9 mouse cellular contexts compared by ENCODE assay signal in genomic region chr11:84519576-84520268, GRCm38 (mm10). TPM values are rescaled to one million over a fixed set of nuclear protein-coding genes. Genes with fewer than 3 reads are reported as not detected.
DNase-seq lines count a peak whose midpoint lies in the region; ATAC-seq and TF ChIP-seq lines count a peak whose summit lies in the region.
"Had no signal": no experiment of that assay in that cellular context is flagged by ENCODE, and none has a peak within 500 bp of the region (broad histone marks: within the 10 kb centered on the region; RNA-seq: fewer than 3 reads in every experiment).

No protein-coding gene starts in this region.

- no peaks in the 10 kb centered on the region for H3K9me3 ChIP-seq in kidney, embryonic 16.5 days (ENCODE audit: low read length)
- H3K9me3 ChIP-seq in forebrain, embryonic 12.5 days: no peaks in the 10 kb centered on the region
- H3K9me3 ChIP-seq in limb, embryonic 11.5 days (ENCODE audit: control insufficient read depth, low read length): no peaks in the 10 kb centered on the region
- no peaks in the 10 kb centered on the region for H3K9me3 ChIP-seq in stomach, postnatal 0 days (ENCODE audit: control insufficient read depth, low read length)
- H3K9me3 ChIP-seq: lung, embryonic 15.5 days had no signal

- H3K27ac ChIP-seq in kidney, embryonic 16.5 days (ENCODE audit: low read length): no peak overlapping the region
- no peak overlapping the region for H3K27ac ChIP-seq in forebrain, embryonic 12.5 days
- H3K27ac ChIP-seq in limb, embryonic 11.5 days (replicated peaks; ENCODE audit: low read depth, low read length): no peak overlapping the region
- no peak overlapping the region for H3K27ac ChIP-seq in stomach, postnatal 0 days (replicated peaks)
- H3K27ac ChIP-seq: lung, embryonic 15.5 days had no signal

- peaks cover 14% of the 10 kb centered on the region; the same call in 1 of the 2 replicates for H3K4me1 ChIP-seq in kidney, embryonic 16.5 days (ENCODE audit: insufficient read depth, low read length)
- H3K4me1 ChIP-seq in forebrain, embryonic 12.5 days: peaks cover 28% of the 10 kb centered on the region
- peaks cover 2% of the 10 kb centered on the region; the same call in 1 of the 2 replicates for H3K4me1 ChIP-seq in limb, embryonic 11.5 days (ENCODE audit: control insufficient read depth, insufficient read depth, low read length)
- no peaks in the 10 kb centered on the region; the same call in 1 of the 2 replicates for H3K4me1 ChIP-seq in stomach, postnatal 0 days (replicated peaks; ENCODE audit: control insufficient read depth, insufficient read depth)

- no peak for TF ChIP-seq EP300 in stomach, postnatal 0 days (optimal IDR thresholded peaks at IDR 0.05)

- H3K4me3 ChIP-seq in kidney, embryonic 16.5 days (ENCODE audit: low read length): peak overlapping the region; percentile 51
- H3K4me3 ChIP-seq in forebrain, embryonic 12.5 days (replicated peaks): peak overlapping the region; percentile 46
- H3K4me3 ChIP-seq in limb, embryonic 11.5 days (ENCODE audit: low read depth, low read length): no peak overlapping the region
- H3K4me3 ChIP-seq in stomach, postnatal 0 days (ENCODE audit: low read depth, low read length): peak overlapping the region; percentile 13; the same call in 1 of the 2 replicates
- H3K4me3 ChIP-seq: lung, embryonic 15.5 days had no signal

- H3K27me3 ChIP-seq in kidney, embryonic 16.5 days (ENCODE audit: insufficient read depth, low read length): peaks cover 76% of the 10 kb centered on the region
- peaks cover 92% of the 10 kb centered on the region for H3K27me3 ChIP-seq in forebrain, embryonic 12.5 days
- H3K27me3 ChIP-seq in limb, embryonic 11.5 days (ENCODE audit: control insufficient read depth, insufficient read depth, low read length): peaks cover 81% of the 10 kb centered on the region
- peaks cover 36% of the 10 kb centered on the region; the same call in 1 of the 2 replicates for H3K27me3 ChIP-seq in stomach, postnatal 0 days (ENCODE audit: control insufficient read depth, insufficient read depth, low read length)

- no peak for ATAC-seq in kidney, embryonic 16.5 days (ENCODE audit: low FRiP score, low TSS enrichment)
- ATAC-seq in forebrain, embryonic 12.5 days (ENCODE audit: low FRiP score): no peak
- ATAC-seq in limb, embryonic 11.5 days (ENCODE audit: insufficient number of reproducible peaks, low FRiP score, low TSS enrichment, low read depth): no peak
- no peak for ATAC-seq in stomach, postnatal 0 days (ENCODE audit: low FRiP score, low TSS enrichment)

- no peak for TF ChIP-seq CTCF in stomach, postnatal 0 days (IDR thresholded peaks at IDR 0.05; ENCODE audit: low read depth)

- 3% methylated on average over 33 of the region's 34 CpGs for WGBS in kidney, embryonic 16.5 days
- under 1% methylated on average over 34 of the region's 34 CpGs for WGBS in forebrain, embryonic 12.5 days
- 5% methylated on average over 34 of the region's 34 CpGs for WGBS in limb, embryonic 11.5 days
- WGBS in stomach, postnatal 0 days: 25% methylated on average over 34 of the region's 34 CpGs

- peak overlapping the region; percentile 65 for H3K9ac ChIP-seq in kidney, embryonic 16.5 days (replicated peaks; ENCODE audit: low read length)
- peak overlapping the region; percentile 40 for H3K9ac ChIP-seq in forebrain, embryonic 12.5 days
- H3K9ac ChIP-seq in limb, embryonic 11.5 days (ENCODE audit: low read length): no peak overlapping the region
- H3K9ac ChIP-seq in stomach, postnatal 0 days (ENCODE audit: low read length): no peak overlapping the region
- H3K9ac ChIP-seq: lung, embryonic 15.5 days had no signal

- H3K4me2 ChIP-seq in kidney, embryonic 16.5 days (replicated peaks; ENCODE audit: low read depth, low read length): peak overlapping the region; percentile 53
- H3K4me2 ChIP-seq in forebrain, embryonic 12.5 days: peak overlapping the region; percentile 85
- H3K4me2 ChIP-seq in limb, embryonic 11.5 days (ENCODE audit: low read depth, severe bottlenecking): no peak overlapping the region
- no peak overlapping the region for H3K4me2 ChIP-seq in stomach, postnatal 0 days (replicated peaks; ENCODE audit: low read depth)
- H3K4me2 ChIP-seq: lung, embryonic 15.5 days had no signal

- no peaks in the 10 kb centered on the region for H3K36me3 ChIP-seq in kidney, embryonic 16.5 days (ENCODE audit: insufficient read depth, low read length)
- H3K36me3 ChIP-seq in forebrain, embryonic 12.5 days (replicated peaks): no peaks in the 10 kb centered on the region
- H3K36me3 ChIP-seq in limb, embryonic 11.5 days (ENCODE audit: control insufficient read depth, insufficient read depth, low read length): no peaks in the 10 kb centered on the region
- H3K36me3 ChIP-seq in stomach, postnatal 0 days (ENCODE audit: control insufficient read depth, insufficient read depth, low read length): no peaks in the 10 kb centered on the region
- H3K36me3 ChIP-seq: lung, embryonic 15.5 days had no signal

- no peak for DNase-seq in kidney, postnatal 36 days
- DNase-seq in limb, embryonic 11.5 days (ENCODE audit: low spot score): peak; percentile 56
- DNase-seq in stomach, postnatal 0 days (ENCODE audit: low spot score): no peak
- no peak for DNase-seq in frontal cortex, adult 2 months (ENCODE audit: extremely low spot score in 1 of 2, low spot score in 1 of 2)
- no peak for DNase-seq in c-Kit-positive CD71-positive TER-119-positive erythroid progenitor cells, embryonic 14.5 days (ENCODE audit: low spot score)
- DNase-seq: thymus, adult 18-20 months had no signal

RNA-seq across cellular contexts. Expression of gene Lhx1, which starts 5.6 kb away (rescaled TPM):
- polyA plus RNA-seq in kidney, embryonic 16.5 days (2015; fragmentation: Nextera tagmentation; extraction: Ambion mirVana): 31.2 and 35.0 TPM in 2 replicates
- polyA plus RNA-seq in forebrain, embryonic 12.5 days (2016; fragmentation: Nextera tagmentation; extraction: Ambion mirVana): 16.4 and 16.8 TPM in 2 replicates
- polyA plus RNA-seq in limb, embryonic 11.5 days (2014; fragmentation: Nextera tagmentation; extraction: Ambion mirVana): 0.36 and 0.60 TPM in 2 replicates
- not detected in 2 replicates for polyA plus RNA-seq in stomach, postnatal 0 days (2015; fragmentation: Nextera tagmentation; extraction: Ambion mirVana)
- 0.36 and 0.40 TPM in 2 replicates for polyA plus RNA-seq in frontal cortex, adult 2 months (2012; rRNA removed)

RNA-seq across cellular contexts. Expression of gene Aatf, which starts 6.4 kb away (rescaled TPM):
- 60.0 and 62.3 TPM in 2 replicates for polyA plus RNA-seq in kidney, embryonic 16.5 days (2015; fragmentation: Nextera tagmentation; extraction: Ambion mirVana)
- 53.4 and 63.4 TPM in 2 replicates for polyA plus RNA-seq in forebrain, embryonic 12.5 days (2016; fragmentation: Nextera tagmentation; extraction: Ambion mirVana)
- 51.1 and 53.3 TPM in 2 replicates for polyA plus RNA-seq in limb, embryonic 11.5 days (2014; fragmentation: Nextera tagmentation; extraction: Ambion mirVana)
- 24.3 and 24.8 TPM in 2 replicates for polyA plus RNA-seq in stomach, postnatal 0 days (2015; fragmentation: Nextera tagmentation; extraction: Ambion mirVana)
- 8.4 and 10.0 TPM in 2 replicates for polyA plus RNA-seq in frontal cortex, adult 2 months (2012; rRNA removed)

Comparison
In these comparisons a context has a peak if more than half of its experiments do, and no peak if none do; other contexts are left out.
1. H3K4me2 ChIP-seq: peak in kidney, embryonic 16.5 days (single experiment) and forebrain, embryonic 12.5 days (single experiment); none in limb, embryonic 11.5 days (single experiment) and stomach, postnatal 0 days (single experiment).
2. H3K9ac ChIP-seq: peak in kidney, embryonic 16.5 days (single experiment) and forebrain, embryonic 12.5 days (single experiment); none in limb, embryonic 11.5 days (single experiment) and stomach, postnatal 0 days (single experiment).
3. RNA of gene Lhx1, which starts 5.6 kb away (polyA plus RNA-seq): 31.2 to 35.0 TPM in kidney, embryonic 16.5 days and 16.4 to 16.8 TPM in forebrain, embryonic 12.5 days; 0.36 to 0.40 TPM in frontal cortex, adult 2 months, 0.36 to 0.60 TPM in limb, embryonic 11.5 days and not detected in stomach, postnatal 0 days; every median in the first group is over 10 times any median in the second.